Mouse (Mus musculus): ENCODE measurements around the gene Epb41l3.

The Epb41l3 gene

GRCm38 (mm10) chr17:69075501-69076237 is at the start of gene Epb41l3:
Gene Epb41l3, plus strand, starts transcription at chr17:69075683.
- peak; percentile 86 to 88 for DNase-seq

- no peak for DNase-seq
These were observed 36.5 kb upstream of the Epb41l3 start for GRCm38 (mm10) chr17:69038760-69039675.

- DNase-seq = no peak
These were observed 34.0 kb upstream of the Epb41l3 start for GRCm38 (mm10) chr17:69041516-69041915.

GRCm38 (mm10) chr17:69048826-69049225 is 26.7 kb upstream of the Epb41l3 start:
- no peak for DNase-seq

- DNase-seq = no peak
These were observed 21.5 kb upstream of the Epb41l3 start for GRCm38 (mm10) chr17:69054029-69054428.

GRCm38 (mm10) chr17:69059760-69060159 is 15.7 kb upstream of the Epb41l3 start:
- DNase-seq = no peak

GRCm38 (mm10) chr17:69060388-69060787 is 15.1 kb upstream of the Epb41l3 start:
- DNase-seq = no peak

GRCm38 (mm10) chr17:69061883-69062745 is 13.4 kb upstream of the Epb41l3 start:
- DNase-seq = no peak

GRCm38 (mm10) chr17:69067937-69068739 is 7.3 kb upstream of the Epb41l3 start:
- no peak for DNase-seq

- no peak for DNase-seq
These were observed 1.4 kb upstream of the Epb41l3 start for GRCm38 (mm10) chr17:69074095-69074494.

- peak; percentile 47 to 55 for DNase-seq
These were observed 749 bp downstream of the Epb41l3 start for GRCm38 (mm10) chr17:69076238-69076625.

- DNase-seq = peak; percentile 30 to 31
These were observed 1.5 kb downstream of the Epb41l3 start for GRCm38 (mm10) chr17:69076747-69077543.

GRCm38 (mm10) chr17:69077544-69077920 is 2.0 kb downstream of the Epb41l3 start:
- peak in 1 of 2 experiments; percentile 19 for DNase-seq

GRCm38 (mm10) chr17:69082316-69082715 is 6.8 kb downstream of the Epb41l3 start:
- DNase-seq = no peak

GRCm38 (mm10) chr17:69091618-69092017 is 16.1 kb downstream of the Epb41l3 start:
- DNase-seq = no peak

GRCm38 (mm10) chr17:69097068-69097467 is 21.6 kb downstream of the Epb41l3 start:
- DNase-seq = no peak

GRCm38 (mm10) chr17:69097955-69098354 is 22.5 kb downstream of the Epb41l3 start:
- no peak for DNase-seq

GRCm38 (mm10) chr17:69103326-69103725 is 27.8 kb downstream of the Epb41l3 start:
- DNase-seq = no peak

- peak; percentile 27 to 57 for DNase-seq
These were observed 29.7 kb downstream of the Epb41l3 start for GRCm38 (mm10) chr17:69105035-69105798.

GRCm38 (mm10) chr17:69105799-69106401 is 30.4 kb downstream of the Epb41l3 start:
- peak in 1 of 2 experiments; percentile 50 for DNase-seq

All from kidney, adult 8-10 months (tissue).